Mouse (Mus musculus) lung, postnatal 36 days (tissue): ENCODE data around the gene Dusp27.

Experiments used
- DNase-seq: peaks from one replicate; pipeline ENCODE4 v3.0.0; 2022; ENCODE audit warnings: mixed read lengths

Gene Dusp27

DNA sequence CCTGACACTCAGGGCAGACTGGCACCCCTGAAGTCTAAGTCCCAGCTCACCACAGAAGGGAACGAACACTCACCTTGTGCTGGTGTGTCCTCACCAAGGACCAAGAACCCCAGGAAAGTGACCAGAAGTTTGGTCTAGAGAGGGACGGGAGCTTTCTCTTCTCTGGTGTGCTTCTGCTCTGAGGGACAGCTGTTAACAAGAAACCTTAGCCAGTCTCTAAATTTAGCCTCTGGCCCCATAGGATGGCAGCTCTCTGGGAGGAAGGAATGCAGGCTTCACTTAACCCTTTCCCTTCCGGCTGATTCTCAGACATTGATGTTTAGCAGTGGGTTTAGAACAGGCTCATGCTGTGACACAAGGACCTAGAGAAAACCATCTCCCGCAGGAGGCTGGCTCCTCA lies at the start of gene Dusp27:
Dusp27 (minus strand) TSS at position 204 of the 400 bp plus-strand sequence.
- no peak for DNase-seq

DNA sequence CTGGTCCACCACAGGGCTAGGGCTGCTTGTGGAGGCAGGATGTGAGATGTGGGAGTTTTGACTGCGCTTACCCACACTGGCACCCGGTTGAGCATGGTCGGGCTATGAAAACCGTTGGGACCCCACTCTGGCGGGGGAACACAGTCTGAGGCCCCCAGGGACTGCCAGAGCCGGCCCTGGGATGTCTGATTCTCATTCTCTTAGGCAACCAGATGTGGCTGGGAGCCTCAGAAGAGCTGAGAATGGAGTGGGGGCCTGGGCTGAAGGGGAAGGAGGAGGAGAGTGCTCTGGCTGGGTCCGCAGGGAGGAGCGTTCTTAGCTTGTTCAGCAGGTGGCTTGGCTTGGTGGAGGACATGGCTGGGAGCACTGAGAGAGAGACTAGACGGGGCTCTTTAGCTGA lies 45.9 kb upstream of the Dusp27 start:
- no peak for DNase-seq

DNA sequence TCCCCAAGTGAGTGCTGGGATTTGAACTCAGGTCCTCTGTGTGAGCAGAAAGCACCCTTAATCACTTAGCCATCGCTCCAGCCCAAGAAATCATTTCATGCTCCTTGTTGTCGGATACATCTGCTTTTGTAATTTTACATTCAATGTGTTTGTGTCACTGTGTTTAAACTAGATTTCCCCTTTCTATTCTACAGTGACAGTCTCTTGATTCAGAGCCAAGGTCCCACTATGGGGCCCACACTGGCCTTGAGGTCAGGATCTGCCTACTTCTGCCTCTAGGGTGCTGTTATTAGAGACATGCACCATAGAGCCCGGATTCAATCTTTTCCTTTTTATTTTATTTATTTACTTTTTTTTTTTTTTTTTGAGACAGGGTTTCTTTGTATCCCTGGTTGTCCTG lies 45.3 kb upstream of the Dusp27 start:
- DNase-seq: no peak

GRCm38 (mm10) chr1:166170852-166171251 lies 43.1 kb upstream of the Dusp27 start:
- DNase-seq: no peak

- no peak for DNase-seq
Observed at GRCm38 (mm10) chr1:166169713-166170112, 42.0 kb upstream of the Dusp27 start.

GRCm38 (mm10) chr1:166168017-166168416 lies 40.3 kb upstream of the Dusp27 start:
- no peak for DNase-seq

GRCm38 (mm10) chr1:166167405-166167804 lies 39.7 kb upstream of the Dusp27 start:
- DNase-seq: no peak

- DNase-seq: no peak
Observed at GRCm38 (mm10) chr1:166165159-166165558, 37.4 kb upstream of the Dusp27 start.

- no peak for DNase-seq
Observed at GRCm38 (mm10) chr1:166164580-166164979, 36.9 kb upstream of the Dusp27 start.

DNA sequence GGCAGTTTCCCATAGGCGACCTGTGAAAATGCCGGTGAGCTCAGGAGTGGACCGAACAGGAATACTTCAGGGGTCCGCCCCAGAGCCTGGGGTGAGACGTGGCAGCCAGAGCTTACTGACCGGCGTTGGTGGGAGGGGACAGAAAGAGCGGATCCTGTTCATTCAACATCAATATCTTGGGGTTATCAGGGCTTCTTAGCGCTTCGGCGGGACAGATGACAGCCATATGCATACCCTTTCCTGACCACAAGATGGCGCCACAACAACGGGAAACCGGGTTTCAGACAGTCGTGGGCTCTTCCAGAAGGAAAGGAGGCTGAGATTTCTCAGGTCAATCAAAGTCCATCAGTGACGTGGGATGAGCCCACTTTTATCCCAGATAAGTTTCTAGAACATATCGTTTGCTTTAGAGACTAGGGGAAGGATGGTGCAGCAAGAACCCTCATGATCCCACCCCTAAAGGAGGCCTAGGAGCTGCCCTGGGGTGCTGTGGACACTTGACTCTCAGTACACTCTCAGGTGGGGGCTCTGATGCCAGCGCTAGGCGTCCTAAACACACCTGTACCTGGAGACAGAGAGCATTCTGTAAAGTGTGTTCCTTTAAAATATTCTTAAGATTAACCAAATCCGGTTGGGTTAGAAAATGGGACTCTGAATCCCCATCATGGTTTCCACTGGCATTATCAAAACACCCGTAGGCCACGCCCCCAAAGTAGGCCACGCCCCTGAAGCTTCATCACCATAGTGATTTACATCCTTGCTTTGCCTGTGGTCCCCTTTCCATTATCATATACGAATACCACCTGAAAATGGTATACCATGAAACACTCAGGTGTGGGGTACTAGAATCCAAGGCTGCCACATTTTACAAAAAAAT lies 33.1 kb upstream of the Dusp27 start:
- DNase-seq: peak; percentile 78

DNA sequence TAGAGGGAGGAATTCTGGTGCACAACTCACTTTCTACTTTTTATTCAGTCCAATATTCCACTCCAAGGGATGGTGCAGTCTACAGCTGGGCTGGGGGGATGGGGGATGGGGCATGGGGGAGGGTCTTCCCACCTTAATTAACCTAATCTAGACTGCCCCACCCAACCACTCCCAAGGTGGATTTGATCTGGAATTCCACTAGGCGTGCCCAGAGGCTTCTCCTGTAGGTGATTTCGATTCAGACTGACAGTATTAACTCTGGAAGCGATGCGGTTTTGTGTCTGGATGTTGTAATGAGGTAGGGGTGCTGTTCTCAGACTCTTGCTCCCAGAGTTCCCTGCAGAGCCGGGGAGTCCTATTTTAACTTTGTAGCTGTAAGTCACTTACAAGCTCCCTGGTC lies 32.4 kb upstream of the Dusp27 start:
- DNase-seq: no peak

DNA sequence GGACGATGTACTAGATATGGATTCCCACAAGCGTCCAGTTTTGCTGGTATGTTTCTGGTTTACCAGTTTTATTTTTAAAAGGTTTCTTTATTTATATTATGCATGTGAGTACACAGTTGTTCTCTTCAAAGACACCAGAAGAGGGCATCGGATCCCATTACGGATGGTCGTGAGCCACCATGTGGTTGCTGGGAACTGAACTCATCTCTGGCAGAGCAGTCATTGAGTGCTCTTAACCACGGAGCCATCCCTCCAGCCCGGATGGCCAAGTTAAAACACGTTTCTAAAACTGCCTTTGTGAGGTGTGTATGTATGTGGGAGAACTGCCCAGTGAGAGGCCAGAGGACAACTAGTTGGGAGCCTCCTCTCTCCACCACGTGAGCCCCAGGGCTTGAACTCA lies 30.9 kb upstream of the Dusp27 start:
- DNase-seq: no peak

GRCm38 (mm10) chr1:166157712-166158111 lies 30.0 kb upstream of the Dusp27 start:
- no peak for DNase-seq

- no peak for DNase-seq
Observed at GRCm38 (mm10) chr1:166155113-166155494, 27.4 kb upstream of the Dusp27 start.

GRCm38 (mm10) chr1:166154162-166155112 lies 26.7 kb upstream of the Dusp27 start:
- peak; percentile 84 for DNase-seq

GRCm38 (mm10) chr1:166153351-166154120 lies 25.8 kb upstream of the Dusp27 start:
- peak; percentile 90 for DNase-seq

GRCm38 (mm10) chr1:166152034-166152433 lies 24.3 kb upstream of the Dusp27 start:
- no peak for DNase-seq

DNA sequence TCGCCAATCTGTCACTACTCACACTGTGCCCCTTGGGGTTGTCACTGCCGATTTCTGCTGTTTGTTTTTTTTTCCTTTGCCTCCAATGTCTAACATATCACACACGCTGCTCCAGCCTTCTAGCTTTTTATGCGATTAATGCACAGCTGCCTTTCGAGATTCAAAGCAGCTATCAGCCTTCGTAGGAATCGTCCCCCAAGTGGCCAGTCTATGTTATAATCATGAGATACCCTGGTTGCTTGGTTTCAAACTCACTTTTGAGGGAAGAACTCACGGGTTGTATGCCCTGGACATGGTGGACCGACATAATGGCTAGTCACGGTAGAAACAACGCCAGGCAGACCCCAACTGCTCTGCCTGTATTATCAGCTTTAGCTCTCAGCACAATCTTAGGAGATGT lies 23.6 kb upstream of the Dusp27 start:
- no peak for DNase-seq

DNA sequence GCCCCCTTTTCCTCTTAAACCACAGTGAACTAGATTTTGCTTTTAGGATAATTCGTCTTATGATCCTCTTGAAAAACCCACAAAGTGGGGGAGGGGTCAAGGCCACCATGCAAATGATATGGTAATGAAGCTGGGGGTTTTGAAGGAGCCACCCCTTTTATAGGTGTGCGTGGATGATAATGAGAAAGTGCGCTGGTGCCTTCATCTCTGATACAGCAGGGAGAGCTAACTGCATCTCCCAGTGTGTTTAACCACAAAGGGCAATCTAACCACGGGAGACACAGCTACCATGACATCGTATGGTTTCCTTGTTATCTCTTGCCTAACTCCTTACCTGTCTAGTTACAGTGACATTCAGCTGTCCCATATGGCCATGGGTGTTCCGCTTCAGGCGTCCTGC lies 22.3 kb upstream of the Dusp27 start:
- no peak for DNase-seq

GRCm38 (mm10) chr1:166149441-166149840 lies 21.7 kb upstream of the Dusp27 start:
- DNase-seq: no peak

DNA sequence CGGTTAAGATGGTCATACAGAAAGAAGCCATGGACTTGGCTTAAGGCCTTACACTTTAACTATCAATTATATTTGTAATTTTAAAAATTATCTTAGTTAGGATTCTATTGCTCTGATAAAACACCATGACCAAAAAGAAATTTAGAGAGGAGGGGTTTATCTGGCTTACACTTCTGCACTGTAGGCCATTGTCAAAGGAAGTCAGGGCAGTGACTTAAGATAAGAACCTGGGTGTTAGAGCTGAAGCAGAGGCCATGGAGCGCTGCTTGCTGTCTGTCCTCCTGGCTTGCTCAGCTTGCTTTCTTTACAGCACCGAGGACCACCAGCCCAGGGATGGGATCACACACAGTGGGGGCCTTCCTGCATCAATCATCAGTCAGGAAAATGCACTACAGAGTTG lies 19.9 kb upstream of the Dusp27 start:
- no peak for DNase-seq

DNA sequence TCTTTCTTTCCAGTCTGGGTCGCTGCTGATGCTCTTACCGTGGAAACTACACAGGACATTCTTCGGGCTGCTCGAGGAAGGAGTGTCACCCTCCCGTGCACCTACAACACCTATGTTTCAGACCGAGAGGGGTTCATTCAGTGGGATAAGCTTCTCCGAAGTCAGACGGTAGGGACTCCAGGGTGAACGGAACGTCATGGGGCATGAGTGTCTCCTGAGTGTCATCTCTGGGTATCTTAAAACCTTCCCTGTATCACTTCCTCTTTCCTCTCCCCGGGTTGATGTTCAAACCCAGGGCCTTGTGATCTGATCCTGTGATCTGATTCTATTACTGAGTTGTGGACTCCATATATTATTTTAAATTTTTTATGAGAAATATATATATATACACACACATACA lies 18.9 kb upstream of the Dusp27 start:
- DNase-seq: no peak

GRCm38 (mm10) chr1:166142369-166142768 lies 14.6 kb upstream of the Dusp27 start:
- DNase-seq: no peak
